Mouse (Mus musculus) midbrain, embryonic 13.5 days (tissue): ENCODE results near the gene Tead3. TPM values are rescaled to one million over a fixed set of nuclear protein-coding genes. Genes with fewer than 3 reads are reported as not detected.

Experiments used
- ATAC-seq: fragments of 200-750 bp; cut with Nextera tagmentation; 2 replicates; pipeline ENCODE4 v1.8.0; 2017; ENCODE audit warnings: mild to moderate bottlenecking, moderate TSS enrichment, moderate library complexity
- H3K27ac ChIP-seq: fragments of 300-500 bp; sonication (generic); 2 replicates; pipeline ENCODE4 v1.5.1; 2015; ENCODE audit warnings: inconsistent platforms, mild to moderate bottlenecking, moderate library complexity
- H3K27me3 ChIP-seq: fragments of 300-500 bp; sonication (generic); 2 replicates; pipeline ENCODE4 v1.6.1; 2015; ENCODE audit warnings: mild to moderate bottlenecking, inconsistent platforms
- H3K36me3 ChIP-seq: fragments of 300-500 bp; sonication (generic); 2 replicates; pipeline ENCODE4 v1.6.1; 2015; ENCODE audit warnings: mild to moderate bottlenecking, inconsistent platforms
- H3K4me1 ChIP-seq: fragments of 300-500 bp; sonication (generic); replicated peaks from 2 replicates; pipeline ENCODE4 v1.6.1; 2015; ENCODE audit warnings: inconsistent platforms
- H3K4me2 ChIP-seq: fragments of 300-500 bp; sonication (generic); replicated peaks from 2 replicates; pipeline ENCODE4 v1.6.1; 2015; ENCODE audit warnings: moderate library complexity, mild to moderate bottlenecking, inconsistent platforms
- H3K4me3 ChIP-seq: fragments of 300-500 bp; sonication (generic); replicated peaks from 2 replicates; pipeline ENCODE4 v1.5.1; 2015; ENCODE audit warnings: mild to moderate bottlenecking, inconsistent platforms
- H3K9ac ChIP-seq: fragments of 300-500 bp; sonication (generic); replicated peaks from 2 replicates; pipeline ENCODE4 v1.6.1; 2015; ENCODE audit warnings: mild to moderate bottlenecking, inconsistent platforms
- H3K9me3 ChIP-seq: fragments of 300-500 bp; sonication (generic); 2 replicates; pipeline ENCODE4 v1.6.1; 2016; ENCODE audit warnings: mild to moderate bottlenecking, inconsistent platforms
- WGBS: fragments of 180-500 bp; shearing (Covaris S2); methylation state at CpG from one replicate; pipeline ENCODE4 v1.1.7; 2015; 5-methylcytosine and 5-hydroxymethylcytosine counted together
- polyA plus RNA-seq: library from polyadenylated mRNA; unstranded; fragments of >200 nt; fragmentation: Nextera tagmentation; extraction: Ambion mirVana; gene quantifications from 2 replicates; pipeline ENCODE4 v1.2.1, GENCODE M21; 2015

The Tead3 gene
- 1.9 and 2.9 TPM in 2 replicates for polyA plus RNA-seq

GRCm38 (mm10) chr17:28350466-28351352, at the start of gene Tead3:
TSS of gene Tead3 (minus strand) at chr17:28350817.
- Histone ChIP-seq H3K9me3 (no peaks in the 10 kb centered on the region), H3K4me2 (peak within 1 kb of the TSS; percentile 87)

GRCm38 (mm10) chr17:28394994-28395393, 44.4 kb upstream of the Tead3 start:
- Histone ChIP-seq H3K4me3 (no peak overlapping the region), H3K4me1 (0 out of 2 replicates have a peak, but pooled peaks cover 3% of the 10 kb centered on the region), H3K4me2 (no peak overlapping the region), H3K36me3 (peaks cover 20% of the 10 kb centered on the region), H3K27ac (no peak overlapping the region), H3K27me3 (no peaks in the 10 kb centered on the region), H3K9ac (no peak overlapping the region), H3K9me3 (no peaks in the 10 kb centered on the region)
- 88% methylated on average over 7 of the region's 7 CpGs for WGBS
- ATAC-seq = no peak

More at GRCm38 (mm10) chr17:28350466-28351352, at the start of gene Tead3:
- Histone ChIP-seq H3K36me3 (no peaks in the 10 kb centered on the region), H3K27ac (no peak within 1 kb of the TSS), H3K4me1 (peaks cover 41% of the 10 kb centered on the region), H3K9ac (peak within 1 kb of the TSS; percentile 76), H3K27me3 (peaks cover 35% of the 10 kb centered on the region), H3K4me3 (peak within 1 kb of the TSS; percentile 61)
- peak; percentile 77 for ATAC-seq
- WGBS = under 1% methylated on average over 61 of the region's 73 CpGs

GRCm38 (mm10) chr17:28394051-28394765, 43.6 kb upstream of the Tead3 start:
- Histone ChIP-seq H3K27ac (no peak overlapping the region), H3K4me3 (no peak overlapping the region), H3K27me3 (peaks cover 3% of the 10 kb centered on the region; the same call in 1 of the 2 replicates), H3K4me2 (no peak overlapping the region), H3K4me1 (0 out of 2 replicates have a peak, but pooled peaks cover 3% of the 10 kb centered on the region), H3K36me3 (peaks cover 15% of the 10 kb centered on the region), H3K9ac (no peak overlapping the region), H3K9me3 (no peaks in the 10 kb centered on the region)
- 92% methylated on average over 15 of the region's 15 CpGs for WGBS
- no peak for ATAC-seq

- 10% methylated on average over 23 of the region's 25 CpGs for WGBS
- peaks cover 13% of the 10 kb centered on the region for H3K27me3 ChIP-seq
- no peaks in the 10 kb centered on the region for H3K9me3 ChIP-seq
- H3K9ac ChIP-seq = no peak overlapping the region
- 0 out of 2 replicates have a peak, but pooled peaks cover 3% of the 10 kb centered on the region for H3K4me1 ChIP-seq
- no peak overlapping the region for H3K4me3 ChIP-seq
- no peak for ATAC-seq
- H3K27ac ChIP-seq = no peak overlapping the region
- no peaks in the 10 kb centered on the region for H3K36me3 ChIP-seq
- H3K4me2 ChIP-seq = peak overlapping the region; percentile 2; the same call in 1 of the 2 replicates
Measured at GRCm38 (mm10) chr17:28391568-28392432, 41.2 kb upstream of the Tead3 start.

- 88% methylated on average over 3 of the region's 3 CpGs for WGBS
- no peak overlapping the region for H3K9ac ChIP-seq
- peaks cover 7% of the 10 kb centered on the region for H3K4me1 ChIP-seq
- no peak overlapping the region for H3K4me2 ChIP-seq
- H3K27ac ChIP-seq = no peak overlapping the region
- H3K9me3 ChIP-seq = no peaks in the 10 kb centered on the region
- H3K27me3 ChIP-seq = peaks cover 23% of the 10 kb centered on the region
- no peaks in the 10 kb centered on the region for H3K36me3 ChIP-seq
- ATAC-seq = no peak
- no peak overlapping the region for H3K4me3 ChIP-seq
Measured at GRCm38 (mm10) chr17:28388534-28388933, 37.9 kb upstream of the Tead3 start.

- WGBS = 6% methylated on average over 23 of the region's 23 CpGs
- Histone ChIP-seq H3K4me2 (peak overlapping the region; percentile 47), H3K27ac (no peak overlapping the region), H3K27me3 (peaks cover 23% of the 10 kb centered on the region), H3K4me3 (0 out of 2 replicates have a peak overlapping the region, but pooled peaks have one; percentile 16), H3K4me1 (peaks cover 4% of the 10 kb centered on the region), H3K9me3 (no peaks in the 10 kb centered on the region), H3K36me3 (no peaks in the 10 kb centered on the region), H3K9ac (peak overlapping the region; percentile 41; the same call in 1 of the 2 replicates)
- peak; percentile 56 for ATAC-seq
Measured at GRCm38 (mm10) chr17:28386150-28386905, 35.7 kb upstream of the Tead3 start.

- 66% methylated on average over 4 of the region's 4 CpGs for WGBS
- H3K9ac ChIP-seq = no peak overlapping the region
- H3K27me3 ChIP-seq = peaks cover 21% of the 10 kb centered on the region
- H3K4me2 ChIP-seq = no peak overlapping the region
- H3K27ac ChIP-seq = no peak overlapping the region
- no peaks in the 10 kb centered on the region for H3K9me3 ChIP-seq
- H3K4me3 ChIP-seq = no peak overlapping the region
- H3K36me3 ChIP-seq = no peaks in the 10 kb centered on the region
- peaks cover 9% of the 10 kb centered on the region for H3K4me1 ChIP-seq
- ATAC-seq = no peak
Measured at GRCm38 (mm10) chr17:28384298-28384697, 33.7 kb upstream of the Tead3 start.

GRCm38 (mm10) chr17:28380255-28380654, 29.6 kb upstream of the Tead3 start:
- WGBS = 5% methylated on average over 6 of the region's 6 CpGs
- Histone ChIP-seq H3K27me3 (peaks cover 16% of the 10 kb centered on the region), H3K27ac (no peak overlapping the region), H3K9ac (no peak overlapping the region), H3K4me2 (no peak overlapping the region), H3K36me3 (no peaks in the 10 kb centered on the region), H3K4me3 (no peak overlapping the region), H3K4me1 (peaks cover 5% of the 10 kb centered on the region), H3K9me3 (no peaks in the 10 kb centered on the region)
- no peak for ATAC-seq

- H3K4me1 ChIP-seq = peaks cover 5% of the 10 kb centered on the region
- H3K9ac ChIP-seq = no peak overlapping the region
- no peak overlapping the region for H3K27ac ChIP-seq
- H3K9me3 ChIP-seq = no peaks in the 10 kb centered on the region
- H3K27me3 ChIP-seq = peaks cover 31% of the 10 kb centered on the region
- 17% methylated on average over 17 of the region's 17 CpGs for WGBS
- no peak overlapping the region for H3K4me2 ChIP-seq
- no peak overlapping the region for H3K4me3 ChIP-seq
- no peak for ATAC-seq
- no peaks in the 10 kb centered on the region for H3K36me3 ChIP-seq
Measured at GRCm38 (mm10) chr17:28375592-28376061, 25.0 kb upstream of the Tead3 start.

GRCm38 (mm10) chr17:28374494-28374893, 23.9 kb upstream of the Tead3 start:
- no peak for ATAC-seq
- H3K9ac ChIP-seq = no peak overlapping the region
- no peaks in the 10 kb centered on the region for H3K36me3 ChIP-seq
- no peak overlapping the region for H3K27ac ChIP-seq
- H3K9me3 ChIP-seq = no peaks in the 10 kb centered on the region
- H3K4me2 ChIP-seq = peak overlapping the region; percentile 20; the same call in 1 of the 2 replicates
- no peak overlapping the region for H3K4me3 ChIP-seq
- WGBS = 17% methylated on average over 16 of the region's 16 CpGs
- H3K27me3 ChIP-seq = peaks cover 31% of the 10 kb centered on the region
- H3K4me1 ChIP-seq = no peaks in the 10 kb centered on the region; the same call in 1 of the 2 replicates
